Mouse (Mus musculus): ENCODE results near the gene Calcr.
"Not testable (repeated sequence)": the region's sequence is repeated elsewhere in the genome, so short reads cannot be mapped to it uniquely, and the experiment has no call there.

Gene Calcr

DNA sequence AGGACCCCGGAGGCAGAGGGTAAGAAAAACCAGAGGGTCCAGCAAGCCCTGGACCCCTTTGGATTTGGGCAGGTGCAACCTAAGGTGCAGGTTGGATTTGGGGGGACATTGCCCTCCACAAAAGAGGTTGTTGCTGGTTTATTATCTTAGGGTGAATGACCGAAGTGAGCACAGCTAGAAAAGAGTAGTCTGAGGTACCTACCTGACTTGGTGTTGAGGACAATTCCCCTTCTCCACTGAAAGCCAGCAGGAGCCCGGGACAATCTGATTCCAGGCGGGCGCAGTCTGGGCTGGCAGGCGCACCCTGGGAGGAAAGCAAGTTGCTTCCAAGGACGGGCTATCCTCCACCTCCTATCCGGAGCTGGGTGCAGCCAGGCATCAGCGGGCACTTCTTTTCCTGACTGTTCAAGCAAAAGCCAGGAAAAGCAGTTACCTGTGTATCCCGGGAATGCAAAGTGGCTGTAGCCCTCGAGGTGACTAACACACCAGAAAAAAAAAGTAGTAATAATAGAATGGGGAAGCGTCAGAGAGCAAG is at the start of gene Calcr:
Calcr (minus strand) TSS at position 485 of the 535 bp plus-strand sequence.
- no peak for DNase-seq (ENCODE audit: low read depth, low spot score)

DNA sequence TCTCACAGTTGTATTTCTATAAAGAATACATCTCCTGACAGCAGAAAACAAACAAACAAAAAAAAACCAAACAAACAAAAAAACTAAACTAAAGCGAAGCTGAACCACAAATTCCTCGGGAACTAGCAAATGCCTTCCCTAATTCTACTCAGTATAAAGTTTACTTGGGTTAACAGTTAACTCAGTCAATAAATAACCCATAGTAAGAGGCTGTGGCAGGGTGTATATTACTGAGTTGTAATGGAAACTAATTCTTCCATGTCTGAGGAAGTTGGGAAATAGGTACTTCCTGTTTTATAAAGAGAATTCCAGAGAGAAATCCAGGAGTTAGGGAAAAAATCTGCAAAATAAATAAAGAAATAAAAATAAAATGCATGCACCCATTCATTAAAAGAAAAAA is 3.0 kb upstream of the Calcr start:
- no peak for DNase-seq (ENCODE audit: low read depth, low spot score)

DNA sequence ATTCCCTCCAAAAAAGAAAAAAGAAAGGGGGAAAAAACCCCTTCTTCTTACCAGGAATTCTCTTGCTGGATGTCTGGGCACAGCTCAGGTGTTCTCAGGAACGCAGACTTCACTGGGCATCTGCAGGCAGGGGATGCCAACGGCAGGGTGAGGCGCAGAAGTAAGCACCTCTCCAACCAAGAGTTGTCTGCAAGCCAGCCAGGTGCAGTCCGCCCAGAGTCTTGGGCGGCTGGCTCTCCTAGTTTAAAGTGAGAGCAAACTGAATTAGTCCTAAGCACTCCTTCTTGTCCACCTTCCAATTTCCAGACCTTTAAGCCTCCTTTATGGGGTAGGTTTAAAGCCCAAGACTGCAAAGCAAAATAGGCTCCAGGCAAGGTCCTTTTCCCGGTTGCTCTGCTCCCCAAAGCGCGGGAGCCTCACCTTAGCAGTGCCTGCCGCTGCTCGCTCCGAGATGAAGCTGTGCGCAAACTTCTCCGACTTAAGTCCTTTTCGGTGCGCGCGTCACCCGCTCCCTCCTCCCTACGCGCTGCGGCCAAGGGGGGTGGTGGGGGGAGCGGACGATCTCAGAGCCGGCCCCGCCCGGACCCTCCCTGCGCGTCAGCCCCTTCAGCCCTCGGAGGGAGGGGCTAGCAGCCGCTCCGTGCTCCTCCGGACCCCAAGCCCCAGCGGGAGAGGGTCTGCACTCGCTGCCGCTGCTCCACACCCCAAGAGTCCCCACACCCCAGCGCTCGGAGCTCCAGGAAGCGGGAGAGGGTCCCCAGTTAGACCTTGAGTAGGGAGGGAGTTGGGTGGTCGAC is 1.1 kb downstream of the Calcr start:
- peak; percentile 54 for DNase-seq (ENCODE audit: low read depth, low spot score)

DNA sequence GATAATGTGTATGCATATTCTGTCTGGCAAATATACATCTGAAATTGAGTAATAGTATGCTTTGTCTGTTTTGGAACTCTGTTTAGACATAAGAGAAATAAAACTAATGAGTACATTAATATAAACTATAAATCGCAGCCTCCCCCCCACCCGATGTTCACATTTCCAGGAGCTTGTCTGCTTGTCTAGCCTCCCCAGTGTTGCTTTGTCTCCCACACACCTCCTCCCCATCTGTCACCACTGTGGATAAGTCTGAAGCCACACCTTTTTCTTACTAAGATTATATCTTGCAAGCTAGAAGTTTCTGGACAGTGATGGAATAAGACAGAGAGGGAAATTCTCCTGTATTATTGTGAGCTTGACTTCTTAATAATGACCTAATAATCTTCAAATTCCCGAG is 12.9 kb downstream of the Calcr start:
- DNase-seq (ENCODE audit: low read depth, low spot score) = no peak

DNA sequence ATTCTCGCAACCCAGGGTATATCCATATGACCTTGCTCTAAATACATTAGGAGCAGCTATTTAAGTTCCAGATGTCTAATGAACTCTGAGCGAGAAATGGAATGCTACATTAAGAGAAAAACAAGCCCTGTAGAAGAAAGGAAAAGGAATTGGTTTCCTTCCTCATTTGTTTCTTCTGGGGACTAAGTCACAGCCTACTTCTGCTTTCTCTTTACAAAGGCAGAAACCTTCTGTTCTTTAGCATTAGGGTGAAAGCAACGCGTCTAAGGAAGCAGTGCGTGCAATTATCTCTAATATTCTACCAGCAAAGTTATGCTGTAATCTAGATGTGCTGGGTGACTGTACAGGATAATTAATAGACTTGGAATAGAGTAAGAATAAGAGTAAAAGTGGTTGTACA is 14.9 kb downstream of the Calcr start:
- DNase-seq (ENCODE audit: low read depth, low spot score) = no peak

DNA sequence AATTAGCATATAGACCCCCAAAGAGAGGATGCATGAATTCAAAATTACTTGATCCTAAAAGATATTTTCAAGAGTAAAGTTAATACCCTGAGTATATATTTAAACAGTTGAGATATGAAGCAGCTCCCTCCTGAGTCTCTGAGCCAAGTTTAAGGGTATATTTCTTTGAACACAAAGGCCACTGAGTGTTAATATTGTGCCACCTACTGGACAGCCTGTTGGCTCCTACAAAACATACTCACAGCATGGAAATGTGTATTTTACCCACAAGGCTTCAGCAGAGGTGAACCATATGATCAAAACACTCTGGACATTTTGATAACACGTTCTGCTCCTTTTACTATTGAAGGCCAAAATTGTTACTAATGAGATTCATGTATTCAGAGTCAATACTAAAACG is 19.0 kb downstream of the Calcr start:
- DNase-seq (ENCODE audit: low read depth, low spot score) = peak; percentile 11

DNA sequence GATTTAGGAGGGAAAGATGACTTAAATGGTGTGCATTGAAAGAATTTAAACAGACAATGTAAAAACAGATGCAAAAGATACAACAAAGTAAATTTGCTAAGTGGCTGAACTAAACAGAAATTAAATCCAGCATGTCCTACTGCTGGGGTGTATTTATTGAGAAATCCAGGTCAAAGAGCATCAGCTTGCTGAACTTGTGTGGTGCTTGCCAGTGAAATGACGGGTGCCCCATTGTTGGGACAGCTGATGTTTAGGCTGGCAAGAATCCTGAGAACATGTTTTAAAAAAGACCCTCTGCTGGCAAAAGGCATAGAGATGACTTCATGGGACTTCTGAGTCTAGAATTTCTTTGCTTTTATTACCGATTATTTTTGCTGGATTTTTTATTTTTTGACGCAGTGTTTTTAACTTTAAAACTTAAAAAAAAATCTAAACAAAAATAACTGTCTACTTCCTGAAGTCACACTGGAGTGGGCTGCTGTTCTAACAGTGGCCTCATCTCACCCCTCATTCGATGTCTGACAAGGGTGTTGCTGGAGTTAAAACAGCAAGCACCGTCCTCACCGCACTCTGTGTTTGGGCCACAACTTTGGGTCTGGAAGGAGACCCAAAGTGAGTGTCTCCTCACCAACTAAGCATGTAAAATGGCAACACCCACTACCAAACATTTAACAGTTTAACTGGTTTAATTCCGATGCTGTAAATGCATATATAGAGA is 22.4 kb downstream of the Calcr start:
- no peak for DNase-seq (ENCODE audit: low read depth, low spot score)

DNA sequence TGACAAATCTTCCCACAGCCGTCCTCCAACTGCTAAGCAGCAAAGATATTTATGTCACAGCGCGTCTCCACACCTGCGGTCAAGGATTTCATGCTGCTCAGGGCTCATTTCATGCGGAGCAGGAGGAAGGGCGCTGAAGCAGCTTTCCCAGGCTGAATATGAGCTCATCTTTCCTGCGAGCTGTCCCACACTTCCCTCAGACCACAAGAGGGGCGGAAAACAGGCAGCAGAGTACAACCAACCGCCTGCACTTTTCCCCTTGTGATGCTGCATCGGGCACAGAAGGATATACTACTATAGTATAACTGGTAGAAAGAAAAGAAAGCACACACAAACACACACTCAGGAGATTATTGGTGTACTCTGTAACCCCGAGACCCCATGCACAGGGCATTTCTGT is 23.2 kb downstream of the Calcr start:
- peak; percentile 34 for DNase-seq (ENCODE audit: low read depth, low spot score)

DNA sequence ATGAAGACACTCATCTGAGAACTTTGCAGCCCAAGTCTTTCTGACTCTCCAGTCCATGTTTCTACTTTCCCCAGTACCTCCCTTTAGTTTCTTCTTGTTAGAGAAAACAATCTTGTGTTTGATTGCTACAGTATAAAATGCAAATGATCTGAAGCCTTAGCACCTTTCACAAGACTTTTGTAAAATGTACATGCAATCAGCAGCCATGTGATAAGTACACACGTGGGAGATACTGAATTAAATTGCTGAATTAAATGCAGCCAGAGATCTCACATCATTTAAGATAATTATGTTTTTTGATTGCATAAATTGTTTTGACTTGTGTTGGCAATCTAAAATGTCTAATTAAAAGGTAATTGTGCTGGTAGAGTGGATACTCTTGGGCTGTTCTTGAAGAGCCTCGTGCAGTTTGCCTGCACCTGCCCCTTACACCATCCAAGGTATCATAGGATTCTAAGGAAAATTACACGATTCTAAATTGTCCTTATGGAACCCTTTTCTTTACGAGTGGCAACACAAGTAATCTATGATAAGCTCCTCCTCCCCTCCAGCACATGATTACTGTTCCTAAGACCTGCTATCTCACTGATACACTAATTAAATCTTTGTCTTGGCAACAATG is 34.2 kb downstream of the Calcr start:
- DNase-seq (ENCODE audit: low read depth, low spot score) = no peak

DNA sequence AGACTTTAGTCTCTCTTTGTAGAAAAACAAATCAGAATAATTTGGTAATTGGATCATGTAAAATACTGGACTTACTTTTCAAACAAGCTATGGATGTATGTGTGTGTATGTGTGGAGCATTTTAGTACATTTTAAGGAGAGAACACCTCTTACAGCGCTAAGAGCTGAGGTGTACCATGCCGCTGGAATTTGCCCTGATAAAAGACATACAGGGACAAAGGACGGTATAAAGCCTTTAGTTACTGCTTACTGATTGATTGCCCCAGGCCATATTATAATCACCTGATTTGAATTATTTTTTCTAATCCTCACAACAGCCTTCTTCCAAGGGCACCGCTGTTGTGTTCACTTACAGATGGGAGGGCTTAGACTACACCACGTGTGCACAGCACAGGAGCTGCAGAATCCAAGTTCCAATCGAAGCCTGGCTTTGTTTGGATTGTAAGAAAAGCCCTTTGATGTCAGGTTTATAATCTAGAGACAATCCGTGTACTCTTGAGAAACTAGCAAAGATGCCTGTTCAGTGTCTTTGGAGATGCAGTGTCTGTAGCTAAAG is 76.3 kb downstream of the Calcr start:
- no peak for DNase-seq (ENCODE audit: low read depth, low spot score)

DNA sequence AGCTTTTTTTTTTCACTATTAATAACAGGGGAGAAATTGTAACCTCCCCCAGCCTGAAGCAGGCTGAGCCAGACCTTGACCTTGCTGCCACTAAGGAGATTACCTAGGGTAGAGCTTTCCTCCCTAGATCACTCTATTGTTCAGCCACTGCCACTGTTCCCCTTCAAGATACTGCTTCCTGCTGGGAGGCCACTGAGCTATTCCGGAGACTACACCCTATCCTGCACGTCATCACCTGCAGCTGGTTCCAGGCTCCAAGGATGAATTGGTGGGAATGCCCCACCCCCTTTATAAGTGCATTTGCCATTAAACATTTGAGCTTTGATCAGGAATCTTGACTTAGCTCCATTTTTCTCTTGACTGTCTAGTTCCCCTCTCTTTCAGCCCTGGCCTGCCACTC is 86.2 kb downstream of the Calcr start:
- DNase-seq (ENCODE audit: low read depth, low spot score) = not testable (repeated sequence)

DNA sequence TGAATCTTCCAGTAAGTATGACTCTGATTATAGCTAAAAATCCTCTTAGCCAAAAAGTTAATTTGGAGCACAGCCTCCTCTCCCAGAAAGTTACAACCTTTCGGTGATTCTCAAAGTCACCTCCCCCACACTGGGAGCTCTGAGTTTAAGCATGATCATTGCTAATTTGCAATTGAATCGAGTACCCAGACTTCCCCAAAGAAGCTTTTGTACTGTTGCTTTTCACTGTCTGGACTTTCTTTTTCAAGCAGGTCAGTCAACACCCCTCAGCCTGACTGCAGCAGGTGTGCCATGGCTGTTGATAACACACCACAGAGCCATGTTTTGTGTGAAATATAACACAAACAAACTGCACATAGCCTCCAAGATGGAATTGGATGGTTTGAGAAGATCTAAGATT is 86.7 kb downstream of the Calcr start:
- no peak for DNase-seq (ENCODE audit: low read depth, low spot score)

DNA sequence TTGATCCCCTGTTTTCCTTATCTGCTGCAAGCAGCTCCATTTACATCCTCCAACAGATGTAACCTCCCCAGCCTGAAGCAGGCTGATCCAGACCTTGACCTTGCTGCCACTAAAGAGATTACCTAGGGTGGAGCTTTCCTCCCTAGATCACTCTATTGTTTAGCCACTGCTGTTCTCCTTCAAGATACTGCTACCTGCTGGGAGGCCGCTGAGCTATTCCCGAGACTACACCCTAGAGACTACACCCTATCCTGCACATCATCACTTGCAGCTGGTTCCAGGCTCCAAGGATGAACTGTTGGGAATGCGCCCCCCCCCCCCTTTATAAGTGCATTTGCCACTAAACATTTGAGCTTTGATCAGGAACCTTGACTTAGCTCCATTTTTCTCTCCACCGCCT is 92.6 kb downstream of the Calcr start:
- not testable (repeated sequence) for DNase-seq (ENCODE audit: low read depth, low spot score)

DNA sequence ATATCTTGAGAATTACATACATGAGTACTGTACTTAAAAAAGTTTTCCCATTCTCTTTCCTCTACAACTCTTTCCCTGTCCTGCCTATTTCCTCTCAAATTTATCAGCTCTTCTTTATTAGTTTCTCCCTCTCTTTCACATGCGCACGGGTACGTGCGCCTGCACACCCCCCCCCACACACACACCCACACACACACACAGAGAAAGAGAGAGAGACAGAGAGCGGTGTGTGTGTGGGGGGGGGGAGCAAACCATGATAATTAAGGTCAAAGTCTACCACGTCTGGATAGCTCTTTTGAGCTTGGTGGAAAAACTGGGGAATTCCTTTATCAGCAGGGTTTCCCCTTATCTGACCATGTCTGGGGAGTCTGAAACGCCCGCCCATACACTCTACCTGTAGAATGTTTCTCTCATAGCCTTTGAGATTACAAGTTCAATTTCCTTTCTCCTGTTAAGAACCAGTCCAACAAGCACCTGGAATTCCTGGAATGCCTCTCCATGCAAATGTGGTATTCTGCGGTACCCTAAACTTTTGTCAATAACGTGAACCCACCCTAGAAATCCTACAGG is 100.3 kb downstream of the Calcr start:
- no peak for DNase-seq (ENCODE audit: low read depth, low spot score)

DNA sequence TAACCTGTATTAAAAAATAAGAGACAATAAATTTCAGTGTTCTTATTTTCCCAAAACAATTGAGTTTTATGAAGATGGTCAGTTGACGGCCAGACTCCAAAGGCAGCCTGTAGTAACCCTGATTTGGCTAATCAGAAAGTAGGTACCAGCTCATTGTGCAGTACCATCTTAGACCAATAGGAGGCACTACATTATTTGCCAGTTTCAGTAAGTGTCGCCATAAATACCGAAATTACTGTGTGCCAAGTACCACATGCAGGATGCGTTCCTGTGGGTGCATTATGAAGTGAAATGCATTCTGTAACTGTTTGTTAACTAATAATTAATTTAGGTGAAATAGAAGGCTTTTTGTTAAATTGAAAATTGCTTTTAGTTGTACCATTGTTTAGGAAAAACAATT is 106.1 kb downstream of the Calcr start:
- DNase-seq (ENCODE audit: low read depth, low spot score) = no peak
